Mouse (Mus musculus) spleen, adult 2 months (tissue): ENCODE data around the gene Mical3. TPM values are rescaled to one million over a fixed set of nuclear protein-coding genes. Genes with fewer than 3 reads are reported as not detected.
A peak's percentile ranks its signal among the peaks of the same experiment; 100 is the strongest.

ENCODE experiments used
- DNase-seq, 2 experiments: peaks; one replicate each; pipeline versions ENCODE4 v3.0.0 to v3.0.0-alpha.2; 2012 to 2021; ENCODE audit warnings: low spot score in 2 of 2, low read depth in 1 of 2
- H3K27ac ChIP-seq: fragments of 200-500 bp; 2 replicates; pipeline ENCODE4 v1.5.1; 2012; ENCODE audit warnings: low read length, inconsistent platforms; ENCODE audit not compliant: insufficient read depth
- H3K27me3 ChIP-seq: fragments of 200-500 bp; 2 replicates; pipeline ENCODE4 v1.6.1; 2012; ENCODE audit warnings: mild to moderate bottlenecking, moderate library complexity, low read length, inconsistent platforms; ENCODE audit not compliant: control insufficient read depth, insufficient read depth
- H3K36me3 ChIP-seq: fragments of 200-500 bp; 2 replicates; pipeline ENCODE4 v1.6.1; 2012; ENCODE audit warnings: mild to moderate bottlenecking, low read length, inconsistent platforms; ENCODE audit not compliant: control insufficient read depth, insufficient read depth
- H3K4me1 ChIP-seq: fragments of 200-500 bp; 2 replicates; pipeline ENCODE4 v1.6.1; 2011; ENCODE audit warnings: inconsistent platforms; ENCODE audit not compliant: control insufficient read depth, insufficient read depth, insufficient read length
- H3K4me3 ChIP-seq: fragments of 200-500 bp; 2 replicates; pipeline ENCODE4 v1.5.1; 2011; ENCODE audit warnings: mild to moderate bottlenecking, inconsistent platforms; ENCODE audit not compliant: insufficient read depth, insufficient read length; ENCODE audit errors: extremely low read depth
- CTCF ChIP-seq: fragments of 200-500 bp; IDR thresholded peaks from 2 replicates; pipeline ENCODE4 v1.5.1; 2011; ENCODE audit warnings: mild to moderate bottlenecking, inconsistent platforms; ENCODE audit not compliant: insufficient read depth, insufficient read length, insufficient replicate concordance; ENCODE audit errors: extremely low read depth
- POLR2A ChIP-seq: fragments of 200-500 bp; IDR thresholded peaks from 2 replicates; pipeline ENCODE4 v1.6.1; 2011; ENCODE audit warnings: low read depth, low read length, inconsistent platforms
- WGBS: fragments of 180-500 bp; shearing (Covaris S2); methylation state at CpG from one replicate; pipeline ENCODE4 v1.1.7; 2018; 5-methylcytosine and 5-hydroxymethylcytosine counted together
- polyA plus RNA-seq: library from polyadenylated mRNA; depleted of rRNA; stranded (reverse); fragments of >200 nt; gene quantifications from 2 replicates; pipeline ENCODE4 v1.2.3, GENCODE M21; 2012

Gene Mical3
- polyA plus RNA-seq, 1 experiment: 11.2 TPM

DNA sequence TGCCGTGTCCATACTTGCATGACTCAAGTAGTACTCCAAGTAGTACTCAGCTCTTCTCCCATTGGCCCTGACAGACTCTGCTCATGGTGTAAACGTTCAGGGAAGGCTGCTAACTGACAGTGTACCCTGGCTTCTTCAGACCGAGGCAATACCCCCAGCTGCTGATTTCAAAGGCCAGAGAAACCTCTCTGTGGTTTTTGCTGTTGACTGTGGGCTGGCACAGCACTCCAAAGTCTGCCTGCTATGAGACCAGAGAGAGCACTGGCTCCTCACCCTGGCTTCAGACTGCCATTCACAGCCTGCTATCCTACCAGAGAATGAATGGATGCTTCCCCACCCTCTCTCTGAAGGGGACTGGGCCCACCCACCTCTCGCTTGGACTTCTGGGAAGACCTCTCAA lies 173.5 kb downstream of the Mical3 start:
- peak overlapping the region; percentile 49 for H3K27ac ChIP-seq
- DNase-seq: no peak
- no peak overlapping the region for H3K4me3 ChIP-seq
- TF ChIP-seq POLR2A (no peak), CTCF (no peak)
- peaks cover 43% of the 10 kb centered on the region; the same call in 1 of the 2 replicates for H3K4me1 ChIP-seq
- no peaks in the 10 kb centered on the region for H3K27me3 ChIP-seq
- WGBS: 27% methylated on average over 4 of the region's 4 CpGs
- no peaks in the 10 kb centered on the region; the same call in 1 of the 2 replicates for H3K36me3 ChIP-seq

DNA sequence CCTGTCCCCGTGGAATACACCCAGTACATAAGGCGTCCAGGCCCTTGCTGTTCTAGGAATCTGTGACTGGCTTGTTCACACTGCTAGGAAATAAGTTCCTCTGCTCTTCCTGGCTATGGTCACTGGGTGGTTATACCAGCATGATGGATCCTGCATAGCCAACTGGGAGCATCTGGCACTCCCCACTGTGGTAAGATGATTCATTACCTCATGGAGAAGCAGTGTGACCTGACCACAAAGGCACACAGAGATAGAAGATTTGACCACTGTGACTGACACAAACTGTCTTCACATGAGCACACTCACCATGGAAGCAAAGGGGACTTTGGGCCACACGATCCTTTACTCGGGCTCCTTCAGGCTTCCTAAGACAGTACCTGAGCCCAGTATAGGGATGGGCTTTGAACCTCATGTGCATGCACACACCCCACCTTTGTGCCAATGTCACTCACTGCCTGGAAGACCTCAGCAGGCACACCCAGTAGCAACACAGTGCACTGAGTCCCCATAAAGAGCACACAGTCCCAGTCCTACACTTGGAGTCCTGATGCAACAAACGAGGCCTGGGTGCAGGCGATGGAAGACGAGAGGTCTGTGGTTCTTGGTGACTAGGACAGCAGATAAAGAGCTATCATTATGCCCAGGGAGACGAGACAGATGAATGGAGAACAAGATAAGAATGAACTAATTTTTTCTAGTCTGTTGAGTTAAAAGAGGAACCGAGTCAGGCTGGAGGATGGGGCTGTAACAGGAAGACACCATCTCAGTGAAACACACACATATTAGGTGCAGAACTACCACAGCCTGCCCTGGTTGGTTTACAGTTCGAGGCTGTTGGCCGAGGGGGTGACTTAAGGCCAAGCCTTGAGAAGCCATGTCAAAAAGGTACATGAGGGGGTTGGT lies 174.3 kb downstream of the Mical3 start:
- Histone ChIP-seq H3K4me1 (peaks cover 43% of the 10 kb centered on the region; the same call in 1 of the 2 replicates), H3K36me3 (no peaks in the 10 kb centered on the region; the same call in 1 of the 2 replicates), H3K27me3 (no peaks in the 10 kb centered on the region), H3K27ac (peak overlapping the region; percentile 49), H3K4me3 (no peak overlapping the region)
- WGBS: 42% methylated on average over 11 of the region's 11 CpGs
- no peak for TF ChIP-seq POLR2A
- no peak for TF ChIP-seq CTCF
- peak in 1 of 2 experiments; percentile 31 for DNase-seq

DNA sequence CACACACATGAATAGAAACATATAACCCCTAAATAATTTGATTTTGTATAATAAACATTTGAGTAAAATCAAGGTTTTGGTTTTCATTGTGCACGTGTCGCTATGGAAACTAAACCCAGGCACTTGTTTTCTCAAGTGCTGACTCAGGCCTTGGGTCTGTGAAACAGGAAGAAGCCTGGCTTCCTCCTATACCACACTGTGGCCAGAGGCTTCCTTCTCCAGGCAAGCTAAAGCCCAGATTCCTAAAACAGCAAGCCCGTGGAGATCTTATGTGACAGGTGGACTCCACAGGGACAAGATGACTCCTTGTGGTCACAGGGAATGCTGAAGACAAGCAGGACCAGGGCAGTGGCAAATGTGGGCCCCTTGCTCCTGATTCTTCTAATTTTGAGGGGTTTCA lies 175.6 kb downstream of the Mical3 start:
- DNase-seq: peak; percentile 38 to 45
- Histone ChIP-seq H3K4me1 (peaks cover 43% of the 10 kb centered on the region; the same call in 1 of the 2 replicates), H3K36me3 (no peaks in the 10 kb centered on the region), H3K4me3 (no peak overlapping the region), H3K27me3 (no peaks in the 10 kb centered on the region), H3K27ac (peak overlapping the region; percentile 49)
- TF ChIP-seq CTCF (no peak), POLR2A (no peak)
- 5% methylated on average over 3 of the region's 3 CpGs for WGBS

DNA sequence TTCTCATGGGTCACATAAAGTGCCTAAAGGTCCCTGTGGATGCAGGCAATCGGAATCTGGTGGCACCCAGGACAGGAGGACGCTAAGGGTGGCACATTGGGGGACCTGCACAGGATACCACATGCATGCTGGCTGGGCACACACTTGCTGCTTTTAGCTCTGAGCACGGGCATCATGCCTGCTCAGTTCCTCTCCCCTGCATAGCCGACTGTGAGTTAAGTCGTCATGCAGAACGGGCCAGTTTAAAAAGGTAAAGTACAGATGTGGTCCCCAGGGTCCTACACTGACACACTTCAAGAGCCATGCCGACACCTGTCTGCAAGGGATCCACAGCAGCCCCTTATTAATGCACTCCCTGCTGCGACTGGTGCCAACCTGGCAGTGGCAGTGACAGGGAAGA lies 176.6 kb downstream of the Mical3 start:
- peak overlapping the region; percentile 58 for H3K27ac ChIP-seq
- TF ChIP-seq CTCF: no peak
- H3K4me3 ChIP-seq: no peak overlapping the region
- 30% methylated on average over 8 of the region's 8 CpGs for WGBS
- H3K36me3 ChIP-seq: no peaks in the 10 kb centered on the region
- DNase-seq: peak in 1 of 2 experiments; percentile 53
- peaks cover 43% of the 10 kb centered on the region; the same call in 1 of the 2 replicates for H3K4me1 ChIP-seq
- no peaks in the 10 kb centered on the region for H3K27me3 ChIP-seq

DNA sequence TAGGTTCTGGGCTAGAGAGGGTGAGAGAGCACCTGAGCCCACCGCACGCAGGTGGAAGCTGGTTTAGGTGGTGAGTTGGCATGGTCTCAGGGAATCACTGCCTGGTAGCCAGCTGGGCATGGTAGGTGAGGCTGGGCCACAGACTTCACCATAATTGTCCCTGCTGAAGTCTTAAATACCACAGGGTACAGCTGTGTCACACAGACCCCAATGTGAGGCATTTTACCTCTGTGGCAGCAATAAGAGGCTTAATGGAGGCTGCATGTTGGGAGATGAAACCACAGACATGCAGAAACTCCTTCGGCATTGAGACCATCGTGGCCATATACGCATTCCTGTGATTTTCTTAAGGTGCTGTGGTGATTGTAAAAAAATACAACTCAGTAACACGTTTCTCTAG lies 178.3 kb downstream of the Mical3 start:
- no peaks in the 10 kb centered on the region for H3K27me3 ChIP-seq
- no peak overlapping the region for H3K4me3 ChIP-seq
- no peak for DNase-seq
- TF ChIP-seq POLR2A: no peak
- no peak for TF ChIP-seq CTCF
- H3K27ac ChIP-seq: no peak overlapping the region
- 95% methylated on average over 6 of the region's 6 CpGs for WGBS
- H3K4me1 ChIP-seq: peaks cover 41% of the 10 kb centered on the region; the same call in 1 of the 2 replicates
- no peaks in the 10 kb centered on the region for H3K36me3 ChIP-seq

DNA sequence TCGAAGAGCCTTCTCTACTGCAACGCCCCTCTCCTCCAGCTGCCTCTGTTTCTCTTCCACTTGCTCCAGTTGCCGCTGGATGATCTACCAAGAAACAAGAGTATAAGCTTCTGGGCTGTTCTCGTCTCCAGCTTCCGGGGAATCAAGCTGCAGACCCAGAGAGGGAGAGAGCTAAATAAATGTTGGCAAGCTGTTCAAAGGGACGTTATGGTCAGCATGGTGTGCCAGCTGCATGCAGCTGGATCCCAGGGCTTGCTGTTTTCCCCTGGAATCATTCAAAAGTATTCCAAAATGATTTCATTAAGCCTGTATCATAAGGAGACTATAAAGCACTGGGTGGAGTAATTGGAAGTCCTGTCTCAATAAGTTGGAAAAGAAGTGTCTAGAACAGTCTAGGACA lies 179.5 kb downstream of the Mical3 start:
- Histone ChIP-seq H3K27ac (no peak overlapping the region), H3K36me3 (no peaks in the 10 kb centered on the region), H3K27me3 (no peaks in the 10 kb centered on the region), H3K4me1 (peaks cover 30% of the 10 kb centered on the region; the same call in 1 of the 2 replicates), H3K4me3 (no peak overlapping the region)
- DNase-seq: no peak
- TF ChIP-seq POLR2A: no peak
- no peak for TF ChIP-seq CTCF
- 90% methylated on average over 6 of the region's 6 CpGs for WGBS

DNA sequence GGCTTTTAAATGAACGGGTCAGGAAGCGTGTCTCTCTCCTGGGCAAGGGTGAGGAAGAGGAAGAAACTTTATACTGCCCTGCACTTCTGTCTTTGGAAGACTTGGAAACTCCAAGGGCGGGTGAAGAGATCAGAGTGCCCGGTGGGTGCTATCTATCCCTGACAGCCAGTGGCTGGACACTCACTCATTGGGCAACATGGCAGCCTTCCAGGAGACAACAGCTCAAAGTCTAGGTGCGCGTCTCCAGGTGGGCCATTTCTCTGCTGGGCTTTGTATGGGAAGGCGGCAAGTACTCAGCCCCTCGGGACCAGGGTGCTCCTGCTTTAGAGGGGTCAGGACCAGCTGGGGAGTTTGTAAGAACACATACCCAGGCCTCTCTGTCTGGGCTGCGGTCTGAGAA lies 185.3 kb downstream of the Mical3 start:
- H3K27ac ChIP-seq: no peak overlapping the region
- H3K4me1 ChIP-seq: no peaks in the 10 kb centered on the region
- TF ChIP-seq POLR2A (no peak), CTCF (no peak)
- no peak overlapping the region for H3K4me3 ChIP-seq
- no peaks in the 10 kb centered on the region for H3K36me3 ChIP-seq
- 93% methylated on average over 9 of the region's 9 CpGs for WGBS
- no peak for DNase-seq
- no peaks in the 10 kb centered on the region for H3K27me3 ChIP-seq
